In genomic region chr7:134467216-134467615, GRCm38 (mm10) we compare ENCODE assay signal across 23 mouse cellular contexts.
"Had no signal": no experiment of that assay in that cellular context is flagged by ENCODE, and none has a peak within 500 bp of the region (broad histone marks: within the 10 kb centered on the region; RNA-seq: fewer than 3 reads in every experiment).

No protein-coding gene starts in this region.

- ATAC-seq: intestine, postnatal 0 days; liver, postnatal 0 days; lung, postnatal 0 days; midbrain, embryonic 15.5 days had no signal

- H3K4me2 ChIP-seq: limb, embryonic 12.5 days; limb, embryonic 15.5 days; liver, embryonic 11.5 days; lung, embryonic 14.5 days; midbrain, embryonic 12.5 days; midbrain, embryonic 15.5 days; neural tube, embryonic 12.5 days; neural tube, embryonic 15.5 days had no signal

- H3K4me1 ChIP-seq: limb, embryonic 12.5 days; limb, embryonic 15.5 days; midbrain, embryonic 12.5 days; midbrain, embryonic 15.5 days; neural tube, embryonic 12.5 days; neural tube, embryonic 15.5 days had no signal

- H3K9ac ChIP-seq: limb, embryonic 12.5 days; limb, embryonic 15.5 days; liver, embryonic 14.5 days; liver, postnatal 0 days; lung, embryonic 14.5 days; midbrain, embryonic 12.5 days; midbrain, embryonic 15.5 days; neural tube, embryonic 12.5 days; neural tube, embryonic 15.5 days had no signal

- DNase-seq: kidney, adult 2 months; kidney, postnatal 25 days; layer of hippocampus, postnatal 36 days; left cerebral cortex, postnatal 4 days; liver, postnatal 0 days; lung, embryonic 14.5 days; right cerebral cortex, postnatal 25 days; thymus, adult 2 months; thymus, postnatal 14 days; thymus, postnatal 4 days had no signal

- H3K9me3 ChIP-seq: limb, embryonic 12.5 days; limb, embryonic 15.5 days; midbrain, embryonic 12.5 days; midbrain, embryonic 15.5 days; neural tube, embryonic 12.5 days; neural tube, embryonic 15.5 days had no signal

- H3K27ac ChIP-seq: kidney, postnatal 0 days; limb, embryonic 12.5 days; limb, embryonic 15.5 days; liver, embryonic 14.5 days; macrophage; midbrain, embryonic 12.5 days; midbrain, embryonic 15.5 days; neural tube, embryonic 12.5 days; neural tube, embryonic 15.5 days; stomach, postnatal 0 days had no signal

- H3K4me3 ChIP-seq: limb, embryonic 12.5 days; limb, embryonic 15.5 days; midbrain, embryonic 12.5 days; midbrain, embryonic 15.5 days; neural tube, embryonic 12.5 days; neural tube, embryonic 15.5 days had no signal

- H3K36me3 ChIP-seq: limb, embryonic 12.5 days; limb, embryonic 15.5 days; midbrain, embryonic 12.5 days; midbrain, embryonic 15.5 days; neural tube, embryonic 12.5 days; neural tube, embryonic 15.5 days had no signal

- H3K27me3 ChIP-seq: limb, embryonic 12.5 days; limb, embryonic 15.5 days; midbrain, embryonic 12.5 days; midbrain, embryonic 15.5 days; neural tube, embryonic 12.5 days; neural tube, embryonic 15.5 days had no signal
